Mouse (Mus musculus) neural tube, embryonic 15.5 days (tissue): ENCODE measurements around the gene Otop1. TPM values are rescaled to one million over a fixed set of nuclear protein-coding genes. Genes with fewer than 3 reads are reported as not detected.
A peak's percentile ranks its signal among the peaks of the same experiment; 100 is the strongest.

Experiments
- ATAC-seq: fragments of 200-750 bp; cut with Nextera tagmentation; 2 replicates; pipeline ENCODE4 v1.8.0; 2017; ENCODE audit warnings: mild to moderate bottlenecking, moderate TSS enrichment, moderate library complexity; ENCODE audit not compliant: low FRiP score
- H3K27ac ChIP-seq: fragments of 300-500 bp; sonication (generic); replicated peaks from 2 replicates; pipeline ENCODE4 v1.5.1; 2015; ENCODE audit warnings: mild to moderate bottlenecking, inconsistent platforms
- H3K27me3 ChIP-seq: fragments of 300-500 bp; sonication (generic); replicated peaks from 2 replicates; pipeline ENCODE4 v1.6.1; 2015; ENCODE audit warnings: inconsistent platforms
- H3K36me3 ChIP-seq: fragments of 300-500 bp; sonication (generic); 2 replicates; pipeline ENCODE4 v1.6.1; 2015; ENCODE audit warnings: inconsistent platforms
- H3K4me1 ChIP-seq: fragments of 300-500 bp; sonication (generic); 2 replicates; pipeline ENCODE4 v1.6.1; 2015; ENCODE audit warnings: inconsistent platforms
- H3K4me2 ChIP-seq: fragments of 300-500 bp; sonication (generic); 2 replicates; pipeline ENCODE4 v1.6.1; 2015; ENCODE audit warnings: inconsistent platforms, mild to moderate bottlenecking, moderate library complexity
- H3K4me3 ChIP-seq: fragments of 300-500 bp; sonication (generic); replicated peaks from 2 replicates; pipeline ENCODE4 v1.5.1; 2015; ENCODE audit warnings: mild to moderate bottlenecking, inconsistent platforms
- H3K9ac ChIP-seq: fragments of 300-500 bp; sonication (generic); replicated peaks from 2 replicates; pipeline ENCODE4 v1.6.1; 2015; ENCODE audit warnings: mild to moderate bottlenecking, inconsistent platforms
- H3K9me3 ChIP-seq: fragments of 300-500 bp; sonication (generic); replicated peaks from 2 replicates; pipeline ENCODE4 v1.6.1; 2016; ENCODE audit warnings: inconsistent platforms
- WGBS: fragments of 180-500 bp; shearing (Covaris S2); methylation state at CpG from one replicate; pipeline ENCODE4 v1.1.7; 2015; ENCODE audit warnings: mixed read lengths; 5-methylcytosine and 5-hydroxymethylcytosine counted together
- polyA plus RNA-seq: library from polyadenylated mRNA; unstranded; fragments of >200 nt; fragmentation: Nextera tagmentation; extraction: Ambion mirVana; gene quantifications from 2 replicates; pipeline ENCODE4 v1.2.1, GENCODE M21; 2015

The Otop1 gene
- 0.05 TPM in 1 of 2 replicates, not detected in the other for polyA plus RNA-seq

DNA sequence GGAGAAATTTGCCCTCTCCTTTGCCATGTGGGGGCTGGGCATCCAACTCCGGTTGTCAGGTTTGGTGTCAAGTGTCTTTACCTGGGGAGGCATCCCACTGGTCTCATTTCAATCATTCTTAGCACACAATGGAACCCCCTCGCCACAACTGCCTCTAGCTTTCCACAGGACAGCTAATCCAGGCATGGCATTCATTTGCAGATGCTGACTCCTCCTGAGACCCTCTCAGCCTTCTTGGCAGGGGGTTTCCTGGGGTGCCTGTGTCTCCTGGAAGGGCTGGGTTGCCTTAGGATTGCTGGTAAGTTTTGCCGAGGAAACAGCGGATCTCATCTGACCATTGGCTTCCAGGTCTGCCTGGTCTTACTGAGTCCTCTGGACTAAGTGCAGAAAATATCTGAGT, at the start of gene Otop1:
Gene Otop1 (plus strand): TSS at position 202 of the 400 bp plus-strand sequence.
- no peak within 1 kb of the TSS for H3K27ac ChIP-seq
- ATAC-seq = no peak
- peaks cover 72% of the 10 kb centered on the region for H3K27me3 ChIP-seq
- peak within 1 kb of the TSS; percentile 39 for H3K4me3 ChIP-seq
- 5% methylated on average over 4 of the region's 4 CpGs for WGBS
- peak within 1 kb of the TSS; percentile 66 for H3K4me2 ChIP-seq
- peaks cover 10% of the 10 kb centered on the region; the same call in 1 of the 2 replicates for H3K36me3 ChIP-seq
- no peaks in the 10 kb centered on the region for H3K9me3 ChIP-seq
- H3K9ac ChIP-seq = no peak within 1 kb of the TSS
- peaks cover 22% of the 10 kb centered on the region for H3K4me1 ChIP-seq

DNA sequence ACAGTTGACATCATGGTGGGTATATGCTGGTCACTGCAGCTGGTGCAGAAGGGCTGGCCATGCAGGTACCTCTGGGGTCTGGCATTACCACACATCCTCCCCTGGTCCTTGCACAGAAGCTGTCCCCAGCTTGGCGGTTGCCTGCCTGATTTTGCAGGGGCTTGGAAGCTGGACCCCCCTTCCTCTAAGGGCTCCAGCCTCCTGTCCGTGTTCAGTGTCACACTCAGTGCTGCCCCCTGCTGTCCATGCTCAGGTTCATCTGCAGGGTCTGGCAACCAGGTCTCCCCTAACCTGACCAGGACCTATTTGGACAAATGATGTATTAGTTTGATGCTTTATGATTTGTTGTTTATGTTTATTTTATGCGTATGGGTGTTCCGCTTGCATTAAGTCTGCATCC, 40.4 kb upstream of the Otop1 start:
- Histone ChIP-seq H3K9ac (no peak overlapping the region), H3K27ac (no peak overlapping the region), H3K9me3 (no peaks in the 10 kb centered on the region), H3K4me1 (no peaks in the 10 kb centered on the region), H3K36me3 (peaks cover 46% of the 10 kb centered on the region), H3K4me2 (no peak overlapping the region), H3K27me3 (no peaks in the 10 kb centered on the region), H3K4me3 (no peak overlapping the region)
- ATAC-seq = no peak
- WGBS = 70% methylated on average over 4 of the region's 4 CpGs

DNA sequence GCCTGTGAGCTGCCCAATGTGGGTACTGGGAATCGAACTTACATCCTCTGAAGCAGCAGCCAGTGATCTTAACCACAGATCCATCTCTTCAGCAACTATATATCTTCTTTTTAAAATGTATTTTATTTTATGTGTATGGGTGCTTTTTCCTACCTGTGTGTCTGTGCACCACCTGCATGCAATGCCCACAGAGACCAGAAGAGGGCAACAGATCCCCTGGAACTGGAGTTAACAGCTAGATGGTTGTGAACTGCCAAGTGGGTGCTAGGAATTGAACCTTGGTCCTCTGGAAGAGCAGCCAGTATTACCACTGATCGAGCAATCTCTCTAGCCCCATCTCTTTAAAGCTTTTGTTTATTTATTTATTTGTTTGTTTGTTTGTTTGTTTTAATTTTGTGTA, 39.1 kb upstream of the Otop1 start:
- Histone ChIP-seq H3K4me2 (no peak overlapping the region), H3K4me1 (peaks cover 7% of the 10 kb centered on the region; the same call in 1 of the 2 replicates), H3K9me3 (no peaks in the 10 kb centered on the region), H3K27ac (no peak overlapping the region), H3K27me3 (no peaks in the 10 kb centered on the region), H3K9ac (no peak overlapping the region), H3K36me3 (peaks cover 34% of the 10 kb centered on the region), H3K4me3 (no peak overlapping the region)
- ATAC-seq = no peak
- 93% methylated on average over 2 of the region's 2 CpGs for WGBS

DNA sequence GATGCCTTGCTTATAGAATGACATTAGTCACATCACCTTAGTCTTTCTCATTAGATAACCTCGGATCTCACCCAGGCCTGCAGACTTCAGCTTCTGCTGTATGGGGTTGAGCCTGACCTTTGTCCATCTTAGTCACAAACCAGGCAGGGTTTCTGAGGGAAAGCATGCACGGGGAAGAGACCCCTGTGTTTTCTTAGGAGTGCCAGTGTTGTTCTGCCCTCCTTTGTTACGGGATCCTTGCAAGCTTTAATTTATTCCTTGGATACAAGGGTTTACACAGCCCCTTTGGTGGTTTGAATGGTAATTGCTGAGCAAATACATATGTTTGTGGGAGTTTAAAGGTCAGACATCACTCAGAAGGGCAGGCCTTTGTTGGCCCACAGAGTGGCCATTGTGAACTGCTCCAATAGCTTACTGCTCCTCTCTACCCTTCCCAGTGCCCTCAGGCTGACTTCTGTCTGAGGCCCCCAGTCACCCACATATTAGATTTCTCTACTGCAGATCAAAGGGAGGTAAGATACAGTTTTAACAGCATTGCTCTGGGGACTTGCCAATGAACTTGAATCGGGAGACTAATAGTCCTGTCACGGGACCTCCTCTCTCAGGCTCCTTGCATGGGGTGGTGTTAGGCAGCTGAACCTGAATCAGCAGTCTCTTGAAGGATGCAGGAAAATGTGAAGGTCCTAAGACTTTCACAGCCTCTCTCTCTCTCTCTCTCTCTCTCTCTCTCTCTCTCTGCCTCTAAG, 34.9 kb upstream of the Otop1 start:
- 13% methylated on average over 5 of the region's 5 CpGs for WGBS
- H3K4me3 ChIP-seq = no peak overlapping the region
- no peaks in the 10 kb centered on the region for H3K9me3 ChIP-seq
- H3K27ac ChIP-seq = no peak overlapping the region
- no peak overlapping the region for H3K9ac ChIP-seq
- H3K4me2 ChIP-seq = no peak overlapping the region
- no peaks in the 10 kb centered on the region for H3K27me3 ChIP-seq
- no peak for ATAC-seq
- H3K4me1 ChIP-seq = peaks cover 7% of the 10 kb centered on the region; the same call in 1 of the 2 replicates
- H3K36me3 ChIP-seq = peaks cover 3% of the 10 kb centered on the region; the same call in 1 of the 2 replicates

DNA sequence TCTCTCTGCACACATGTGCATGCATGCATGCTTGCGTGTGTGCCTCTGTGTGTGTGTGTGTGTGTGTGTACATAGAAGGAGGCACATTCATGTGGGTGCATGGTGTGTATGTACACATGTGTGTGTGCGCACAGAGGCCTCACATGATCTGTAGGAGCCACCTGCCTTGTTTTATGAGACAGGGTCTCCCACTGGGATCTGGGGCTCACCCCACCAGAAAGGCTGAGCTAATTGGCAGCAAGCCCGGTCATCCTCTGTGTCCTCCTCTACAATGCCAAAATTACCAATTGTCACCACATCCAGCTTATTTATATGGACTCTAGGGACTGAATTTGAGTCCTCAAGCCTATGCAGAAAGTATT, 34.3 kb upstream of the Otop1 start:
- no peak for ATAC-seq

DNA sequence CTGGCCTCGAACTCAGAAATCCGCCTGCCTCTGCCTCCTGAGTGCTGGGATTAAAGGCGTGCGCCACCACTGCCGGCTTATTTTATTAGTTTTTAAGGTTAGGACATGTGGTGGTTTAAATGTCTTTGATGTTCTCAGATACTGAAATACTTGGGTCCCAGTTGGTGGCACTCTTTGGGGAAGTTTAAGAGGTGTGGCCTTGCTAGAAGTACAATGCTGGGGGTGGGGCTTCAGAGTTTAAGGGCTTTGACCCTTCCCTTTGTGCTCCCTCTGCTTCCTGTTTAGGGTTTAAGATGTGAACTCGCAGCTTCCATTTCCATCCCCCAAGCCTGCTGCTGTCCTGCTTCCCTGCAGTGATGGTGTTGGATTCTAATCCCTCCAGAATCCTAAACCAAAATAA, 33.8 kb upstream of the Otop1 start:
- H3K4me2 ChIP-seq = no peak overlapping the region
- H3K4me1 ChIP-seq = peaks cover 7% of the 10 kb centered on the region; the same call in 1 of the 2 replicates
- no peaks in the 10 kb centered on the region for H3K27me3 ChIP-seq
- no peak overlapping the region for H3K9ac ChIP-seq
- H3K9me3 ChIP-seq = no peaks in the 10 kb centered on the region
- ATAC-seq = no peak
- 71% methylated on average over 6 of the region's 6 CpGs for WGBS
- H3K4me3 ChIP-seq = no peak overlapping the region
- no peaks in the 10 kb centered on the region for H3K36me3 ChIP-seq
- no peak overlapping the region for H3K27ac ChIP-seq

More for the DNA sequence above, 34.3 kb upstream of the Otop1 start:
- H3K27ac ChIP-seq = no peak overlapping the region
- H3K27me3 ChIP-seq = no peaks in the 10 kb centered on the region
- no peak overlapping the region for H3K4me2 ChIP-seq
- H3K9me3 ChIP-seq = no peaks in the 10 kb centered on the region
- H3K9ac ChIP-seq = no peak overlapping the region
- H3K4me1 ChIP-seq = peaks cover 7% of the 10 kb centered on the region; the same call in 1 of the 2 replicates
- WGBS = 34% methylated on average over 3 of the region's 3 CpGs
- H3K4me3 ChIP-seq = no peak overlapping the region
- peaks cover 3% of the 10 kb centered on the region; the same call in 1 of the 2 replicates for H3K36me3 ChIP-seq

DNA sequence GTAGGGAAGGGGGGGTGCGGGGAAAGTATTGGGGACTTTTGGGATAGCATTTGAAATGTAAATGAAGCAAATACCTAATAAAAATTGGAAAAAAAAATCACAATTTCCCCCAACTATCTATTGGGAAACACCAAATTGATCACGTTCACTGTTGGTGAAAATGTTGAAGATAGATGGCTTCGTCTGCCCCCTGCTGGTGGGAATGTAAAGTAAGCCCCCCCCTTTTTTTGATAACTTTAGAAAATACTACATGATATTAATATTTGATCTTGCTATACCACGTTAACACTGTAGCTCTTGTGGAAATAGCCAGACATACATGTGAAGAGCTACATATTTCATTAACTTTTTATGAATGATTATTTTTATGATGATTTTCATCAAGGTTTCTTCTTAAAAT, 20.6 kb upstream of the Otop1 start:
- ATAC-seq = no peak
- H3K9me3 ChIP-seq = no peaks in the 10 kb centered on the region
- H3K4me1 ChIP-seq = peaks cover 5% of the 10 kb centered on the region
- WGBS = 45% methylated on average over 4 of the region's 4 CpGs
- H3K27ac ChIP-seq = no peak overlapping the region
- H3K36me3 ChIP-seq = no peaks in the 10 kb centered on the region
- H3K4me2 ChIP-seq = no peak overlapping the region
- H3K9ac ChIP-seq = no peak overlapping the region
- no peak overlapping the region for H3K4me3 ChIP-seq
- no peaks in the 10 kb centered on the region for H3K27me3 ChIP-seq

DNA sequence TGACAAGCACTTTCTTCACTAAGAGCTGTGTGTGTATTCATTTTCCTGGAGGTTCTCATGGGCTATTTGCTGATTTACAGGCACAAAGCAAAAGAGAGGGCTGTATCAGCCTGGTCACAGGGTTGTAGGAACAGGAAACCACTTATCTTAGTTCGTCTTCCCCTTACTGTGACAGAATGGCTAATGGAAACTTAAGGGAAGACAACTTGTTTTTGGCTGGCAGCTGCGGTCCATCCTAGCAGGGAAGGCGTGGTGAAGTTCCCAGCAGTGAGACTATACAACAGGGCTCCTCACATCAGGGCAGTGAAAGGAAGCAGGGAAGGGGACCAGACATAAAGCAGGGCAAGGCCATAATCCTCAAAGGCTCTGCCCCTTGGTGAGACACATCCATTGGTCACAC, 20.1 kb upstream of the Otop1 start:
- no peak for ATAC-seq
- Histone ChIP-seq H3K9ac (no peak overlapping the region), H3K4me3 (no peak overlapping the region), H3K27me3 (no peaks in the 10 kb centered on the region), H3K9me3 (no peaks in the 10 kb centered on the region), H3K4me2 (no peak overlapping the region), H3K36me3 (no peaks in the 10 kb centered on the region), H3K27ac (no peak overlapping the region), H3K4me1 (peaks cover 5% of the 10 kb centered on the region)
- 78% methylated on average over 3 of the region's 3 CpGs for WGBS

DNA sequence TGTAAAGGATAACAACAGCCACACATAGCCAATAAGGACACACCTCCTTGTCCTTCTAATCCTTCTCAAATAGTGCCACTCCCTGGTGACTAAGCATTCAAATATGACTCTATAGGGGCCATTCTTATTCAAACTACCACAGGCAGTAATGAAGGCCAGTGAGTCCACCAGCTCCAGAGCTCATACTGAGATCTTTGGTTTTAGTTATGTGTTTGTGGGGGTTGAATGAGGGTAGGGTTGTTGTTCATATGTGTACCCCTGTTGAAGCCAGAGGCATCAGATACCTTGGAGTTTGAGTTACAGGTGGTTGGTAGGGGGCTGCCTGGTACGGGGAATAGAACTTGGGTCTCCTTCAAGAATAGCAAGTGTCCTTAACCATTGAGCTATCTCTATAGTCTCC, 19.2 kb upstream of the Otop1 start:
- H3K27me3 ChIP-seq = no peaks in the 10 kb centered on the region
- H3K4me2 ChIP-seq = no peak overlapping the region
- ATAC-seq = no peak
- H3K27ac ChIP-seq = no peak overlapping the region
- 85% methylated on average over 1 of the region's 1 CpGs for WGBS
- H3K36me3 ChIP-seq = no peaks in the 10 kb centered on the region
- H3K9ac ChIP-seq = no peak overlapping the region
- peaks cover 13% of the 10 kb centered on the region for H3K4me1 ChIP-seq
- no peak overlapping the region for H3K4me3 ChIP-seq
- no peaks in the 10 kb centered on the region for H3K9me3 ChIP-seq

DNA sequence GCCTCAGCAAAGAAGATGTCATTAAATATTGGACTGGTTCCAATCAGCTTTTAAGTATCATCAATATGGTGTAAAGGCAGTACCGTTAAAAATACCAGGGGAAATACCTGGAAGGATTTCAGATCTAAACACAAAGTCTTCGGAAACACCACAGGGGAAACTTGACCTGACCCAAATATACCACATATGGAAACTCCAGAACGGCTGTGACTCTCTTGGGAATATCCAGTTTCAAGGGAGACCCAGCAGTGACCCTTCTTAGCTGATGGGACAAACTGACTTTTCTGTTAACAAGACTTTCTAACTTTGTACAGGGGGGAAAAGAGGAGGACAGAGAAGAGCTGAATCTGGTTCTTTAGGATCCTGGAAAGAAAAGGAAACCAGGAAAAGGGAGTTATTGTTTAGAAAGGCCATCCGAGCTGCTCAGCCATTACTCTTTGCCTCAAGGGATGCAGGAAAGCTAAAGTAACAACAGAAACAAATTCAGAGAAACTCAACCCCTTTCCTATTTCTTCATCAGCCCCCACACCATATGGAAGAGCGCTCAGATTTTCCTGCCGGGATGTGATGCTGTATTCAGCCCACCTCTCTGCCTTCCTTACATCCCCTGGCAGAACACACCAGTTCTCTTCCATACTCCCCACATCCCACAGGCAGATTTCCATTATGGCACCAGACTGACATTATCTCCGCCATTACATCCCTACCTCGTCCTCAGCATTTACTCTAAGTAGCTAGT, 17.6 kb upstream of the Otop1 start:
- H3K4me3 ChIP-seq = no peak overlapping the region
- H3K36me3 ChIP-seq = peaks cover 9% of the 10 kb centered on the region
- 83% methylated on average over 8 of the region's 8 CpGs for WGBS
- no peaks in the 10 kb centered on the region for H3K27me3 ChIP-seq
- H3K4me2 ChIP-seq = no peak overlapping the region
- H3K4me1 ChIP-seq = peaks cover 13% of the 10 kb centered on the region
- ATAC-seq = no peak
- no peak overlapping the region for H3K27ac ChIP-seq
- H3K9me3 ChIP-seq = no peaks in the 10 kb centered on the region
- no peak overlapping the region for H3K9ac ChIP-seq

DNA sequence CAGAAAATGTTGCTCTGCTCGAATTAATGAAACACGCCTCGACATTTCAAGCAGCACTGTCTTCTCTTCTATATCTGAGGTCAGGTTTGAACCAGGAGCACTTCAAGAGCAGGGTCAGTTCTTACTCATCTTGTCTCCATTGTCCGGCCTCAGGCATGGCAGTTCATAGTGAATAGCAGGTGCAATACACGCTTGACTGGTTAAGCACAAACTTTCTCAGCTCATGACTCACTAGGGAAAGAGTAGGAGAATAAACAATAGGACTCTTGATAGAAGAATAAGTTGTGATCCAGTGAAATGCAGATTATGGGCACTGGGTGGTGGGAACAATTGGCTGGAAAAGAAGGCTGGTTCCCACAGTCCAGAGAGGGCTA, 17.0 kb upstream of the Otop1 start:
- Histone ChIP-seq H3K4me2 (no peak overlapping the region), H3K27ac (no peak overlapping the region), H3K4me1 (peaks cover 13% of the 10 kb centered on the region), H3K9me3 (no peaks in the 10 kb centered on the region), H3K4me3 (no peak overlapping the region), H3K27me3 (no peaks in the 10 kb centered on the region), H3K9ac (no peak overlapping the region), H3K36me3 (peaks cover 15% of the 10 kb centered on the region)
- 77% methylated on average over 5 of the region's 5 CpGs for WGBS
- no peak for ATAC-seq
